Mouse (Mus musculus): Measurements from ENCODE around the gene Il1rn.

GRCm38 (mm10) chr2:24347926-24348325, 11.3 kb downstream of the Il1rn start:
- TF ChIP-seq CTCF (IDR thresholded peaks at IDR 0.05; ENCODE audit: borderline replicate concordance, insufficient read depth, low read length) (no peak), POLR2A (IDR thresholded peaks at IDR 0.05; ENCODE audit: low read depth, low read length) (no peak)
